Mouse (Mus musculus) adrenal gland, adult 18-20 months (tissue): ENCODE data around the gene Cd300ld2. TPM values are rescaled to one million over a fixed set of nuclear protein-coding genes. Genes with fewer than 3 reads are reported as not detected.
"Not testable (repeated sequence)": the region's sequence is repeated elsewhere in the genome, so short reads cannot be mapped to it uniquely, and the experiment has no call there.

Experiments used
- DNase-seq, 2 experiments: peaks; one replicate each; pipeline ENCODE4 v3.0.0; 2021 to 2022; ENCODE audit warnings: low spot score in 2 of 2
- long read RNA-seq, 2 experiments: library from polyadenylated mRNA; stranded (forward); transcript quantifications; one replicate each; pipeline ENCODE4 v2.0.0; 2021
- total RNA-seq, 2 experiments: library from RNA; stranded (reverse); gene quantifications; 1 replicate in 1 of 2; 2 replicates in 1 of 2; pipeline ENCODE4 v1.2.3; 2021

Cd300ld2 gene
- total RNA-seq, result not detected
- long read RNA-seq, experiment 1, result 0 reads
- long read RNA-seq, experiment 2, result 0 reads

GRCm38 (mm10) chr11:115016093-115016492 lies at the start of gene Cd300ld2:
Gene Cd300ld2 (minus strand): TSS chr11:115016193.
- DNase-seq, result not testable (repeated sequence)

GRCm38 (mm10) chr11:115062077-115062476 lies 46.1 kb upstream of the Cd300ld2 start, which contains the start of gene Cd300e:
Gene Cd300e (minus strand): TSS chr11:115062177.
- DNase-seq, result no peak

GRCm38 (mm10) chr11:115059797-115060196 lies 43.8 kb upstream of the Cd300ld2 start:
- no peak for DNase-seq

GRCm38 (mm10) chr11:115058701-115059100 lies 42.7 kb upstream of the Cd300ld2 start:
- DNase-seq, result no peak

- no peak for DNase-seq
These were observed 38.5 kb upstream of the Cd300ld2 start for GRCm38 (mm10) chr11:115054537-115054936.

GRCm38 (mm10) chr11:115052991-115053390 lies 37.0 kb upstream of the Cd300ld2 start:
- no peak for DNase-seq

- DNase-seq, result peak in 1 of 2 experiments; percentile 21
These were observed 36.2 kb upstream of the Cd300ld2 start for GRCm38 (mm10) chr11:115052206-115052605.

GRCm38 (mm10) chr11:115049282-115049895 lies 33.4 kb upstream of the Cd300ld2 start:
- peak in 1 of 2 experiments; percentile 12 for DNase-seq

GRCm38 (mm10) chr11:115048259-115048658 lies 32.3 kb upstream of the Cd300ld2 start, which contains the start of gene Cd300ld3:
Gene Cd300ld3 (minus strand): TSS chr11:115048409.
- DNase-seq, result peak in 1 of 2 experiments; percentile 7

GRCm38 (mm10) chr11:115037669-115038068 lies 21.7 kb upstream of the Cd300ld2 start, which contains the start of gene Cd300ld5:
Gene Cd300ld5 (minus strand): TSS chr11:115037769.
- DNase-seq, result not testable (repeated sequence)

- DNase-seq, result not testable (repeated sequence)
These were observed 10.9 kb upstream of the Cd300ld2 start, which contains the start of gene Cd300ld4 for GRCm38 (mm10) chr11:115026912-115027311. Gene Cd300ld4 (minus strand): TSS chr11:115027012.

- no peak for DNase-seq
These were observed 11.9 kb downstream of the Cd300ld2 start for GRCm38 (mm10) chr11:115004070-115004469.

GRCm38 (mm10) chr11:115001474-115002040 lies 14.4 kb downstream of the Cd300ld2 start, which contains the start of gene Cd300c2:
Gene Cd300c2 (minus strand): TSS chr11:115001880.
- no peak for DNase-seq

- no peak for DNase-seq
These were observed 26.2 kb downstream of the Cd300ld2 start, which contains the start of gene Cd300ld for GRCm38 (mm10) chr11:114989793-114990192. Gene Cd300ld (minus strand): TSS chr11:114989922.

GRCm38 (mm10) chr11:114981866-114982265 lies 34.1 kb downstream of the Cd300ld2 start:
- no peak for DNase-seq

- no peak for DNase-seq
These were observed 43.3 kb downstream of the Cd300ld2 start for GRCm38 (mm10) chr11:114972726-114973125.

GRCm38 (mm10) chr11:114968752-114969207 lies 47.2 kb downstream of the Cd300ld2 start, which contains the start of gene Cd300c:
Gene Cd300c (minus strand): TSS chr11:114969157.
- DNase-seq, result no peak

- no peak for DNase-seq
These were observed 50.7 kb downstream of the Cd300ld2 start for GRCm38 (mm10) chr11:114965182-114965828.

GRCm38 (mm10) chr11:114960369-114960768 lies 55.6 kb downstream of the Cd300ld2 start:
- no peak for DNase-seq
